Mouse (Mus musculus) ES-E14 (cell line): Measurements from ENCODE around the gene Col6a5.

Experiments used
- CHD2 ChIP-seq: IDR thresholded peaks from 2 replicates; pipeline ENCODE4 v1.6.1; 2014; ENCODE audit warnings: mild to moderate bottlenecking, low read depth, low read length, inconsistent platforms
- ZC3H11A ChIP-seq: IDR thresholded peaks from 2 replicates; pipeline ENCODE4 v1.6.1; 2012; ENCODE audit warnings: low read depth, mild to moderate bottlenecking, inconsistent platforms, low read length, borderline replicate concordance

GRCm38 (mm10) chr9:105990099-105990498, 29.7 kb upstream of the Col6a5 start:
- TF ChIP-seq ZC3H11A (no peak), CHD2 (no peak)
